Mouse (Mus musculus) testis, adult 2 months (tissue): ENCODE measurements at regions not wholly inside any gene's neighbourhood (a gene's known extent, or its start where the extent isn't known, plus 50 kb on each side); places are given as distances from the start of the nearest gene placed in this dataset.

Source experiments
- H3K27ac ChIP-seq: fragments of 200-500 bp; 2 replicates; pipeline ENCODE4 v1.5.1; 2012; ENCODE audit warnings: low read depth, low read length; ENCODE audit not compliant: control insufficient read depth, insufficient read depth
- H3K27me3 ChIP-seq: fragments of 200-500 bp; 2 replicates; pipeline ENCODE4 v1.6.1; 2012; ENCODE audit warnings: mild to moderate bottlenecking, low read length, moderate library complexity; ENCODE audit not compliant: control insufficient read depth, insufficient read depth
- H3K36me3 ChIP-seq: fragments of 200-500 bp; 2 replicates; pipeline ENCODE4 v1.6.1; 2012; ENCODE audit warnings: mild to moderate bottlenecking, low read length; ENCODE audit not compliant: control insufficient read depth, insufficient read depth
- H3K4me1 ChIP-seq: fragments of 200-500 bp; 2 replicates; pipeline ENCODE4 v1.6.1; 2012; ENCODE audit warnings: low read length; ENCODE audit not compliant: control insufficient read depth, insufficient read depth
- H3K4me3 ChIP-seq: fragments of 200-500 bp; 2 replicates; pipeline ENCODE4 v1.5.1; 2012; ENCODE audit warnings: low read depth, mild to moderate bottlenecking, low read length, moderate library complexity, mixed read lengths; ENCODE audit not compliant: control insufficient read depth
- CTCF ChIP-seq: fragments of 200-500 bp; IDR thresholded peaks from 2 replicates; pipeline ENCODE4 v1.5.1; 2012; ENCODE audit warnings: low read depth, mild to moderate bottlenecking, inconsistent platforms, low read length, moderate library complexity; ENCODE audit not compliant: control insufficient read depth, insufficient read depth, insufficient replicate concordance
- POLR2A ChIP-seq: fragments of 200-500 bp; IDR thresholded peaks from 2 replicates; pipeline ENCODE4 v1.6.1; 2012; ENCODE audit warnings: low read depth, mild to moderate bottlenecking, inconsistent platforms, low read length, moderate library complexity; ENCODE audit not compliant: control insufficient read depth

GRCm38 (mm10) chr9:61102451-61103358, 269.5 kb upstream of the Tle3 start:
- Histone ChIP-seq H3K4me1 (peaks cover 2% of the 10 kb centered on the region; the same call in 1 of the 2 replicates), H3K36me3 (no peaks in the 10 kb centered on the region), H3K4me3 (no peak overlapping the region), H3K27ac (no peak overlapping the region), H3K27me3 (no peaks in the 10 kb centered on the region)
- TF ChIP-seq POLR2A (no peak), CTCF (no peak)

- Histone ChIP-seq H3K4me1 (peaks cover 2% of the 10 kb centered on the region; the same call in 1 of the 2 replicates), H3K27me3 (no peaks in the 10 kb centered on the region)
Observed at GRCm38 (mm10) chr9:61105550-61106280, 266.5 kb upstream of the Tle3 start.

GRCm38 (mm10) chr9:61109519-61110285, 262.5 kb upstream of the Tle3 start:
- no peaks in the 10 kb centered on the region for H3K27me3 ChIP-seq

More at GRCm38 (mm10) chr9:61105550-61106280, 266.5 kb upstream of the Tle3 start:
- no peak for TF ChIP-seq CTCF
- no peak for TF ChIP-seq POLR2A
- Histone ChIP-seq H3K27ac (no peak overlapping the region), H3K4me3 (peak overlapping the region; percentile 74), H3K36me3 (no peaks in the 10 kb centered on the region)

GRCm38 (mm10) chr9:61111206-61111605, 261.0 kb upstream of the Tle3 start:
- no peak overlapping the region for H3K4me3 ChIP-seq
- H3K27me3 ChIP-seq, result no peaks in the 10 kb centered on the region
- peaks cover 3% of the 10 kb centered on the region for H3K4me1 ChIP-seq
- H3K36me3 ChIP-seq, result no peaks in the 10 kb centered on the region
- TF ChIP-seq POLR2A (no peak), CTCF (no peak)
- no peak overlapping the region for H3K27ac ChIP-seq

More at GRCm38 (mm10) chr9:61109519-61110285, 262.5 kb upstream of the Tle3 start:
- peaks cover 5% of the 10 kb centered on the region for H3K4me1 ChIP-seq
- H3K36me3 ChIP-seq, result no peaks in the 10 kb centered on the region
- H3K4me3 ChIP-seq, result no peak overlapping the region
- TF ChIP-seq CTCF, result no peak
- TF ChIP-seq POLR2A, result no peak
- H3K27ac ChIP-seq, result no peak overlapping the region

- no peak for TF ChIP-seq POLR2A
- TF ChIP-seq CTCF, result no peak
- no peaks in the 10 kb centered on the region for H3K36me3 ChIP-seq
- no peak overlapping the region for H3K4me3 ChIP-seq
- peaks cover 3% of the 10 kb centered on the region for H3K4me1 ChIP-seq
- H3K27ac ChIP-seq, result no peak overlapping the region
- H3K27me3 ChIP-seq, result no peaks in the 10 kb centered on the region
Observed at GRCm38 (mm10) chr9:61111733-61112415, 260.3 kb upstream of the Tle3 start.

- Histone ChIP-seq H3K36me3 (no peaks in the 10 kb centered on the region), H3K4me3 (no peak overlapping the region), H3K4me1 (no peaks in the 10 kb centered on the region), H3K27ac (no peak overlapping the region), H3K27me3 (no peaks in the 10 kb centered on the region)
- TF ChIP-seq CTCF (no peak), POLR2A (no peak)
Observed at GRCm38 (mm10) chr9:61119252-61119651, 252.9 kb upstream of the Tle3 start.
